ENCODE assay signal across 8 mouse cellular contexts in genomic region chr9:21367357-21368111, GRCm38 (mm10). TPM values are rescaled to one million over a fixed set of nuclear protein-coding genes. Genes with fewer than 3 reads are reported as not detected.
DNase-seq lines count a peak whose midpoint lies in the region; ATAC-seq lines count a peak whose summit lies in the region.

Gene Ilf3, plus strand, starts transcription at chr9:21367871.

- H3K9me3 ChIP-seq in hindbrain, embryonic 15.5 days, result no peaks in the 10 kb centered on the region

- peaks cover 41% of the 10 kb centered on the region for H3K4me1 ChIP-seq in hindbrain, embryonic 15.5 days (replicated peaks)

- peak; percentile 93 for ATAC-seq in hindbrain, embryonic 15.5 days (ENCODE audit: low FRiP score, low read depth)

- peak within 1 kb of the TSS; percentile 91 for H3K27ac ChIP-seq in hindbrain, embryonic 15.5 days (replicated peaks)

- H3K4me3 ChIP-seq in hindbrain, embryonic 15.5 days, result peak within 1 kb of the TSS; percentile 55

- H3K27me3 ChIP-seq in hindbrain, embryonic 15.5 days, result peaks cover 4% of the 10 kb centered on the region; the same call in 1 of the 2 replicates

- DNase-seq in T-cell, adult 2 months (ENCODE audit: low spot score), result peak; percentile 100
- DNase-seq in cerebellum, postnatal 36 days, result peak; percentile 100
- peak; percentile 100 for DNase-seq in frontal cortex, postnatal 36 days (ENCODE audit: low spot score in 2 of 2)
- DNase-seq in left cerebral cortex, adult 11 months (ENCODE audit: low spot score), result peak; percentile 100
- peak; percentile 100 for DNase-seq in lung, postnatal 4 days
- peak; percentile 99 for DNase-seq in retina, postnatal 7 days (ENCODE audit: low read depth, low spot score)
- DNase-seq in urinary bladder, adult 2 months (ENCODE audit: low spot score), result peak; percentile 94

- H3K9ac ChIP-seq in hindbrain, embryonic 15.5 days, result peak within 1 kb of the TSS; percentile 66

- WGBS in hindbrain, embryonic 15.5 days, result under 1% methylated on average over 61 of the region's 66 CpGs

- peak within 1 kb of the TSS; percentile 94 for H3K4me2 ChIP-seq in hindbrain, embryonic 15.5 days

- H3K36me3 ChIP-seq in hindbrain, embryonic 15.5 days, result no peaks in the 10 kb centered on the region

RNA-seq across cellular contexts. Expression of gene Ilf3, which starts in this region (rescaled TPM):
- polyA plus RNA-seq in hindbrain, embryonic 15.5 days (2015; fragmentation: Nextera tagmentation; extraction: Ambion mirVana), result 209 and 215 TPM in 2 replicates
- polyA plus RNA-seq in urinary bladder, adult 2 months (2012; rRNA removed), result 43.9 and 48.5 TPM in 2 replicates

Comparison
In these comparisons a context has a peak if more than half of its experiments do, and no peak if none do; other contexts are left out.
1. Peak in every context shown above with its lines: DNase-seq, ATAC-seq, H3K4me3 ChIP-seq and H3K27ac ChIP-seq.